Mouse (Mus musculus) C2C12 (cell line): ENCODE data around the gene Arap2. TPM values are rescaled to one million over a fixed set of nuclear protein-coding genes. Genes with fewer than 3 reads are reported as not detected.

ENCODE experiments used
- H3K27me3 ChIP-seq: one replicate; pipeline ENCODE4 v1.6.1; 2011; ENCODE audit not compliant: control insufficient read depth, insufficient read depth, insufficient read length
- H3K36me3 ChIP-seq: one replicate; pipeline ENCODE4 v1.6.1; 2011; ENCODE audit not compliant: control insufficient read depth, insufficient read depth
- H3K4me3 ChIP-seq: one replicate; pipeline ENCODE4 v1.5.1; 2011; ENCODE audit warnings: mild to moderate bottlenecking, control low read depth; ENCODE audit not compliant: poor library complexity, insufficient read depth, severe bottlenecking
- H3K79me2 ChIP-seq: one replicate; pipeline ENCODE4 v1.6.1; 2011; ENCODE audit not compliant: control insufficient read depth, insufficient read depth
- H3K79me3 ChIP-seq: one replicate; pipeline ENCODE4 v1.6.1; 2011; ENCODE audit warnings: low read depth, control low read depth
- H3ac ChIP-seq: one replicate; pipeline ENCODE3; 2011; ENCODE audit warnings: low read depth; ENCODE audit not compliant: control insufficient read depth, insufficient read length
- CEBPB ChIP-seq: IDR thresholded peaks from one replicate; pipeline ENCODE4 v1.6.1; 2011; ENCODE audit warnings: low read depth, mild to moderate bottlenecking, control low read depth, moderate library complexity
- CTCF ChIP-seq: IDR thresholded peaks from one replicate; pipeline ENCODE4 v1.5.1; 2011; ENCODE audit not compliant: control insufficient read depth, insufficient read depth, insufficient read length
- FOSL1 ChIP-seq: IDR thresholded peaks from one replicate; pipeline ENCODE4 v1.8.0; 2011; ENCODE audit warnings: mild to moderate bottlenecking, low read length; ENCODE audit not compliant: poor library complexity, insufficient read depth, severe bottlenecking
- MAX ChIP-seq: IDR thresholded peaks from one replicate; pipeline ENCODE4 v1.6.1; 2011; ENCODE audit warnings: mild to moderate bottlenecking, control low read depth
- MYOD1 ChIP-seq: IDR thresholded peaks from one replicate; pipeline ENCODE4 v1.6.1; 2011; ENCODE audit warnings: low read depth; ENCODE audit not compliant: control insufficient read depth, insufficient read length
- MYOG ChIP-seq: IDR thresholded peaks from one replicate; pipeline ENCODE4 v1.6.1; 2011; ENCODE audit not compliant: control insufficient read depth, insufficient read length; ENCODE audit errors: extremely low read depth
- USF1 ChIP-seq: IDR thresholded peaks from one replicate; pipeline ENCODE4 v1.6.1; 2011; ENCODE audit warnings: low read depth, mild to moderate bottlenecking, control low read depth, moderate library complexity
- polyA plus RNA-seq: library from polyadenylated mRNA; unstranded; fragments of >200 nt; fragmentation: generic; extraction: Trizol; gene quantifications from one replicate; pipeline ENCODE4 v1.2.1, GENCODE M21; 2012; ENCODE audit warnings: missing spikeins

Arap2 gene
- polyA plus RNA-seq, 1 experiment: 0.51 TPM

- no peaks in the 10 kb centered on the region for H3K79me3 ChIP-seq
- H3K4me3 ChIP-seq: no peak overlapping the region
- no peaks in the 10 kb centered on the region for H3K27me3 ChIP-seq
- H3K36me3 ChIP-seq: no peaks in the 10 kb centered on the region
- TF ChIP-seq CEBPB: no peak
- no peak for TF ChIP-seq MYOD1
- no peak for TF ChIP-seq MAX
- TF ChIP-seq MYOG: no peak
- TF ChIP-seq FOSL1: no peak
- no peak for TF ChIP-seq CTCF
- TF ChIP-seq USF1: no peak
- no peak overlapping the region for H3ac ChIP-seq
- no peaks in the 10 kb centered on the region for H3K79me2 ChIP-seq
Observed at GRCm38 (mm10) chr5:62764161-62764560, 1.8 kb downstream of the Arap2 start.

GRCm38 (mm10) chr5:62763046-62763445 is 2.9 kb downstream of the Arap2 start:
- H3K4me3 ChIP-seq: no peak overlapping the region

GRCm38 (mm10) chr5:62762298-62762960 is 3.5 kb downstream of the Arap2 start:
- no peaks in the 10 kb centered on the region for H3K36me3 ChIP-seq
- H3K27me3 ChIP-seq: no peaks in the 10 kb centered on the region
- TF ChIP-seq FOSL1 (no peak), MAX (no peak), CTCF (no peak), USF1 (no peak), MYOD1 (no peak), MYOG (no peak), CEBPB (no peak)
- no peaks in the 10 kb centered on the region for H3K79me2 ChIP-seq
- H3K4me3 ChIP-seq: no peak overlapping the region
- H3K79me3 ChIP-seq: peaks cover 1% of the 10 kb centered on the region
- no peak overlapping the region for H3ac ChIP-seq

More at GRCm38 (mm10) chr5:62763046-62763445, 2.9 kb downstream of the Arap2 start:
- Histone ChIP-seq H3K79me3 (peaks cover 1% of the 10 kb centered on the region), H3K27me3 (no peaks in the 10 kb centered on the region), H3K79me2 (no peaks in the 10 kb centered on the region), H3K36me3 (no peaks in the 10 kb centered on the region), H3ac (no peak overlapping the region)
- TF ChIP-seq FOSL1 (no peak), MYOD1 (no peak), CEBPB (no peak)

GRCm38 (mm10) chr5:62760791-62761504 is 5.0 kb downstream of the Arap2 start:
- Histone ChIP-seq H3ac (no peak overlapping the region), H3K36me3 (no peaks in the 10 kb centered on the region), H3K27me3 (no peaks in the 10 kb centered on the region), H3K79me3 (peaks cover 1% of the 10 kb centered on the region), H3K79me2 (no peaks in the 10 kb centered on the region), H3K4me3 (no peak overlapping the region)
- TF ChIP-seq CTCF (no peak), MAX (no peak), MYOD1 (no peak), USF1 (no peak), CEBPB (peak; percentile 41)

- H3K36me3 ChIP-seq: no peaks in the 10 kb centered on the region
- TF ChIP-seq MYOD1: no peak
- H3K79me3 ChIP-seq: peaks cover 1% of the 10 kb centered on the region
- no peak overlapping the region for H3K4me3 ChIP-seq
- no peak overlapping the region for H3ac ChIP-seq
- H3K79me2 ChIP-seq: no peaks in the 10 kb centered on the region
- H3K27me3 ChIP-seq: no peaks in the 10 kb centered on the region
Observed at GRCm38 (mm10) chr5:62755808-62756527, 10.0 kb downstream of the Arap2 start.

GRCm38 (mm10) chr5:62752934-62753333 is 13.0 kb downstream of the Arap2 start:
- Histone ChIP-seq H3K4me3 (no peak overlapping the region), H3ac (no peak overlapping the region), H3K79me2 (no peaks in the 10 kb centered on the region), H3K79me3 (no peaks in the 10 kb centered on the region), H3K27me3 (no peaks in the 10 kb centered on the region), H3K36me3 (no peaks in the 10 kb centered on the region)
- no peak for TF ChIP-seq MYOG
- no peak for TF ChIP-seq FOSL1
- TF ChIP-seq USF1: no peak
- TF ChIP-seq CEBPB: no peak
- TF ChIP-seq MAX: no peak
- no peak for TF ChIP-seq CTCF
- no peak for TF ChIP-seq MYOD1
